Comparison of ENCODE assay signal across 11 mouse cellular contexts in the genomic region with DNA sequence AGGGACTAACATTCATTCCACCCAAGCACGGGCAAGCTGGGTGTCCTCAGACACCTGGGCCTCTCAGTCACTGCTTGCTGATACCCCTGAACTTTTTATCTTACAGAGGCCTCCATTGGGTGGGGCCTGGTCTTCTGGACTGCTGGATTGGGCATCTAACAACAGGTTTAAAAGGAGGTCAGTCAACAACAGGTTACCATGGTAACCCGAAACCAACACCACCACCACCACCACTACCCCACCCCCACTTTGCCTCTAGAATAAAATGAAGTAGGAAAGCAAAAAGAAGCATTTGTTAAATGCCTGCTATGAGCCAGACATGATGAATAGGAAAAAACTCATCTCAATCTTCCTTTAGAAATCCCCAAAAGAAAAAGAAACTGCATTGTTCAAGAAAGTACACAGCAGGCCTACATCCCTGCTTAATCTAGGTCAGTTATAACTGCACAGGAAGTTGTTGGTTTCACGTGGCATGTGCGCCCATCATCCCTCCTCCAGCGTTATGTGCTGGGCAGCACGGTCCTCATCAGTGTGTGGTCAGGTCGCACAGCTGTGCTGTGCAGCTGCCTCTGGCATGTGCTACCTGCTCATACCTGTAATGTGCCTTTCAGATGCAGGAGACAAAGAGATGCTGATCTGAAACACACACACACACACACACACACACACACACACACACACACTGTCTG. TPM values are rescaled to one million over a fixed set of nuclear protein-coding genes. Genes with fewer than 3 reads are reported as not detected.
DNase-seq lines count a peak whose midpoint lies in the region; ATAC-seq and TF ChIP-seq lines count a peak whose summit lies in the region.
"Had no signal": no experiment of that assay in that cellular context is flagged by ENCODE, and none has a peak within 500 bp of the region (broad histone marks: within the 10 kb centered on the region; RNA-seq: fewer than 3 reads in every experiment).

No protein-coding gene starts in this region.

- 55% methylated on average over 7 of the region's 7 CpGs for WGBS in embryonic facial prominence, embryonic 11.5 days
- 47% methylated on average over 7 of the region's 7 CpGs for WGBS in hindbrain, postnatal 0 days
- WGBS in small intestine, adult 2 months, result 59% methylated on average over 7 of the region's 7 CpGs
- WGBS in stomach, postnatal 0 days, result 51% methylated on average over 7 of the region's 7 CpGs

- no peak overlapping the region for H3K9ac ChIP-seq in embryonic facial prominence, embryonic 11.5 days (replicated peaks; ENCODE audit: low read length)
- H3K9ac ChIP-seq in hindbrain, postnatal 0 days (replicated peaks; ENCODE audit: low read length), result no peak overlapping the region
- no peak overlapping the region for H3K9ac ChIP-seq in stomach, postnatal 0 days (ENCODE audit: low read length)
- H3K9ac ChIP-seq: embryonic facial prominence, embryonic 12.5 days had no signal

- no peak overlapping the region for H3K27ac ChIP-seq in embryonic facial prominence, embryonic 11.5 days (replicated peaks; ENCODE audit: low read depth, low read length)
- H3K27ac ChIP-seq in hindbrain, postnatal 0 days, result peak overlapping the region; percentile 54
- 0 out of 2 replicates have a peak overlapping the region, but pooled peaks have one; percentile 42 for H3K27ac ChIP-seq in small intestine, adult 2 months (ENCODE audit: insufficient read depth, low read depth, low read length)
- H3K27ac ChIP-seq in stomach, postnatal 0 days (replicated peaks), result no peak overlapping the region
- H3K27ac ChIP-seq: embryonic facial prominence, embryonic 12.5 days had no signal

- no peaks in the 10 kb centered on the region for H3K36me3 ChIP-seq in embryonic facial prominence, embryonic 11.5 days (replicated peaks; ENCODE audit: control insufficient read depth, insufficient read depth, low read depth, low read length)
- no peaks in the 10 kb centered on the region for H3K36me3 ChIP-seq in hindbrain, postnatal 0 days (ENCODE audit: insufficient read depth, low read length)
- no peaks in the 10 kb centered on the region for H3K36me3 ChIP-seq in small intestine, adult 2 months (ENCODE audit: control insufficient read depth, insufficient read depth, low read length)
- no peaks in the 10 kb centered on the region for H3K36me3 ChIP-seq in stomach, postnatal 0 days (ENCODE audit: control insufficient read depth, insufficient read depth, low read length)
- H3K36me3 ChIP-seq: embryonic facial prominence, embryonic 12.5 days had no signal

- no peak for TF ChIP-seq POLR2A in small intestine, adult 2 months (IDR thresholded peaks at IDR 0.05; ENCODE audit: low read depth, low read length)

- DNase-seq in embryonic facial prominence, embryonic 11.5 days (ENCODE audit: low spot score), result no peak
- peak; percentile 26 for DNase-seq in hindbrain, postnatal 0 days (ENCODE audit: low spot score)
- DNase-seq in stomach, postnatal 0 days (ENCODE audit: low spot score), result no peak
- no peak for DNase-seq in spleen, postnatal 36 days (ENCODE audit: low spot score in 2 of 2)
- no peak for DNase-seq in adrenal gland, postnatal 25 days
- DNase-seq: gastrocnemius, postnatal 14 days; heart, postnatal 14 days had no signal

- no peaks in the 10 kb centered on the region for H3K9me3 ChIP-seq in embryonic facial prominence, embryonic 11.5 days (replicated peaks; ENCODE audit: control insufficient read depth, low read length)
- H3K9me3 ChIP-seq in hindbrain, postnatal 0 days (ENCODE audit: low read length), result no peaks in the 10 kb centered on the region
- no peaks in the 10 kb centered on the region for H3K9me3 ChIP-seq in stomach, postnatal 0 days (ENCODE audit: control insufficient read depth, low read length)
- H3K9me3 ChIP-seq: embryonic facial prominence, embryonic 12.5 days had no signal

- TF ChIP-seq EP300 in stomach, postnatal 0 days (optimal IDR thresholded peaks at IDR 0.05), result no peak

- no peak for TF ChIP-seq CTCF in hindbrain, postnatal 0 days (IDR thresholded peaks at IDR 0.05; ENCODE audit: low read depth)
- TF ChIP-seq CTCF in small intestine, adult 2 months (IDR thresholded peaks at IDR 0.05; ENCODE audit: extremely low read depth, insufficient read length, insufficient replicate concordance, low read depth, low read length), result no peak
- TF ChIP-seq CTCF in stomach, postnatal 0 days (IDR thresholded peaks at IDR 0.05; ENCODE audit: low read depth), result no peak

- H3K4me3 ChIP-seq in embryonic facial prominence, embryonic 11.5 days (ENCODE audit: low read depth, low read length), result no peak overlapping the region
- no peak overlapping the region for H3K4me3 ChIP-seq in hindbrain, postnatal 0 days (ENCODE audit: low read length)
- H3K4me3 ChIP-seq in small intestine, adult 2 months (ENCODE audit: low read depth, low read length), result no peak overlapping the region
- H3K4me3 ChIP-seq in stomach, postnatal 0 days (ENCODE audit: low read depth, low read length), result no peak overlapping the region
- H3K4me3 ChIP-seq: embryonic facial prominence, embryonic 12.5 days; myocyte had no signal

- no peak overlapping the region for H3K4me2 ChIP-seq in embryonic facial prominence, embryonic 11.5 days (ENCODE audit: low read depth, low read length)
- no peak overlapping the region for H3K4me2 ChIP-seq in hindbrain, postnatal 0 days (ENCODE audit: low read depth, low read length)
- H3K4me2 ChIP-seq in stomach, postnatal 0 days (replicated peaks; ENCODE audit: low read depth), result no peak overlapping the region
- H3K4me2 ChIP-seq: embryonic facial prominence, embryonic 12.5 days had no signal

- peak; percentile 75 for ATAC-seq in activated CD4-positive, CD25-positive, alpha-beta regulatory T cell, adult 4 months
- 0 out of 2 replicates have a peak, but pooled peaks have one; percentile 19 for ATAC-seq in embryonic facial prominence, embryonic 11.5 days (replicated peaks; ENCODE audit: insufficient number of reproducible peaks, low FRiP score, low TSS enrichment, low read depth)
- peak; percentile 77 for ATAC-seq in hindbrain, postnatal 0 days
- ATAC-seq in stomach, postnatal 0 days (ENCODE audit: low FRiP score, low TSS enrichment), result no peak

- H3K27me3 ChIP-seq in embryonic facial prominence, embryonic 11.5 days (ENCODE audit: control insufficient read depth, insufficient read depth, low read length), result no peaks in the 10 kb centered on the region
- no peaks in the 10 kb centered on the region for H3K27me3 ChIP-seq in hindbrain, postnatal 0 days (ENCODE audit: insufficient read depth, low read length)
- H3K27me3 ChIP-seq in small intestine, adult 2 months (ENCODE audit: control insufficient read depth, insufficient read depth, low read length), result no peaks in the 10 kb centered on the region
- H3K27me3 ChIP-seq in stomach, postnatal 0 days (ENCODE audit: control insufficient read depth, insufficient read depth, low read length), result no peaks in the 10 kb centered on the region
- H3K27me3 ChIP-seq: embryonic facial prominence, embryonic 12.5 days had no signal

- H3K4me1 ChIP-seq in embryonic facial prominence, embryonic 11.5 days (ENCODE audit: control insufficient read depth, insufficient read depth, low read length), result no peaks in the 10 kb centered on the region
- peaks cover 6% of the 10 kb centered on the region; the same call in 1 of the 2 replicates for H3K4me1 ChIP-seq in hindbrain, postnatal 0 days (ENCODE audit: insufficient read depth, low read length)
- H3K4me1 ChIP-seq in small intestine, adult 2 months (ENCODE audit: control insufficient read depth, insufficient read depth, insufficient read length, low read length), result no peaks in the 10 kb centered on the region
- H3K4me1 ChIP-seq in stomach, postnatal 0 days (replicated peaks; ENCODE audit: control insufficient read depth, insufficient read depth), result no peaks in the 10 kb centered on the region

RNA-seq across cellular contexts. Expression of gene Nebl, which starts 28.6 kb away (rescaled TPM):
- polyA plus RNA-seq in activated CD4-positive, CD25-positive, alpha-beta regulatory T cell, adult 4 months (2017; shearing (Covaris generic)), result 1 to 10 TPM; 6.0 to 8.3 TPM
- polyA plus RNA-seq in embryonic facial prominence, embryonic 11.5 days (2014; fragmentation: Nextera tagmentation; extraction: Ambion mirVana), result 8.6 and 8.9 TPM in 2 replicates
- 23.7 and 25.8 TPM in 2 replicates for total RNA-seq in hindbrain, postnatal 0 days (2014; rRNA removed)
- polyA plus RNA-seq in hindbrain, postnatal 0 days (2015; fragmentation: Nextera tagmentation; extraction: Ambion mirVana), result 15.4 and 15.9 TPM in 2 replicates
- 0.79 and 2.4 TPM in 2 replicates for polyA plus RNA-seq in small intestine, adult 2 months (2012; rRNA removed)
- 7.9 and 8.9 TPM in 2 replicates for polyA plus RNA-seq in stomach, postnatal 0 days (2015; fragmentation: Nextera tagmentation; extraction: Ambion mirVana)
- total RNA-seq in adrenal gland, postnatal 25 days (2021), result 7.4 and 9.9 TPM in 2 replicates

Comparison
In these comparisons a context has a peak if more than half of its experiments do, and no peak if none do; other contexts are left out.
1. H3K27ac ChIP-seq: peak in hindbrain, postnatal 0 days (single experiment) and small intestine, adult 2 months (single experiment); none in embryonic facial prominence, embryonic 11.5 days (single experiment) and stomach, postnatal 0 days (single experiment).